Mouse (Mus musculus): Measurements from ENCODE around the gene Ogg1.

GRCm38 (mm10) chr6:113334216-113334615, 7.4 kb downstream of the Ogg1 start:
- TF ChIP-seq POLR2A (IDR thresholded peaks at IDR 0.05; ENCODE audit: insufficient read depth, low read length): no peak
- TF ChIP-seq CTCF (IDR thresholded peaks at IDR 0.05; ENCODE audit: low read depth, low read length): no peak

All from ES-Bruce4 (cell line).